Mouse (Mus musculus) forebrain, embryonic 12.5 days (tissue): Measurements from ENCODE around the gene Slc26a8. TPM values are rescaled to one million over a fixed set of nuclear protein-coding genes. Genes with fewer than 3 reads are reported as not detected.

Experiments
- ATAC-seq: fragments of 200-750 bp; cut with Nextera tagmentation; 2 replicates; pipeline ENCODE4 v1.8.0; 2017; ENCODE audit warnings: moderate TSS enrichment; ENCODE audit not compliant: low FRiP score
- H3K27ac ChIP-seq: fragments of 300-500 bp; sonication (generic); 2 replicates; pipeline ENCODE4 v1.5.1; 2016; ENCODE audit warnings: mild to moderate bottlenecking
- H3K27me3 ChIP-seq: fragments of 300-500 bp; sonication (generic); 2 replicates; pipeline ENCODE4 v1.6.1; 2016; ENCODE audit warnings: mild to moderate bottlenecking
- H3K36me3 ChIP-seq: fragments of 300-500 bp; sonication (generic); replicated peaks from 2 replicates; pipeline ENCODE4 v1.6.1; 2016; ENCODE audit warnings: mild to moderate bottlenecking
- H3K4me1 ChIP-seq: fragments of 300-500 bp; sonication (generic); 2 replicates; pipeline ENCODE4 v1.6.1; 2016
- H3K4me2 ChIP-seq: fragments of 300-500 bp; sonication (generic); 2 replicates; pipeline ENCODE4 v1.6.1; 2016; ENCODE audit warnings: mild to moderate bottlenecking, moderate library complexity
- H3K4me3 ChIP-seq: fragments of 300-500 bp; sonication (generic); replicated peaks from 2 replicates; pipeline ENCODE4 v1.5.1; 2016; ENCODE audit warnings: mild to moderate bottlenecking
- H3K9ac ChIP-seq: fragments of 300-500 bp; sonication (generic); 2 replicates; pipeline ENCODE4 v1.6.1; 2016; ENCODE audit warnings: mild to moderate bottlenecking
- H3K9me3 ChIP-seq: fragments of 300-500 bp; sonication (generic); 2 replicates; pipeline ENCODE4 v1.6.1; 2016
- WGBS: fragments of 180-500 bp; shearing (Covaris S2); methylation state at CpG from one replicate; pipeline ENCODE4 v1.1.7; 2016; 5-methylcytosine and 5-hydroxymethylcytosine counted together
- polyA plus RNA-seq: library from polyadenylated mRNA; unstranded; fragments of >200 nt; fragmentation: Nextera tagmentation; extraction: Ambion mirVana; gene quantifications from 2 replicates; pipeline ENCODE4 v1.2.1, GENCODE M21; 2016

Slc26a8 gene
- polyA plus RNA-seq, 1 experiment from 2014 or later: 0.80 TPM

DNA sequence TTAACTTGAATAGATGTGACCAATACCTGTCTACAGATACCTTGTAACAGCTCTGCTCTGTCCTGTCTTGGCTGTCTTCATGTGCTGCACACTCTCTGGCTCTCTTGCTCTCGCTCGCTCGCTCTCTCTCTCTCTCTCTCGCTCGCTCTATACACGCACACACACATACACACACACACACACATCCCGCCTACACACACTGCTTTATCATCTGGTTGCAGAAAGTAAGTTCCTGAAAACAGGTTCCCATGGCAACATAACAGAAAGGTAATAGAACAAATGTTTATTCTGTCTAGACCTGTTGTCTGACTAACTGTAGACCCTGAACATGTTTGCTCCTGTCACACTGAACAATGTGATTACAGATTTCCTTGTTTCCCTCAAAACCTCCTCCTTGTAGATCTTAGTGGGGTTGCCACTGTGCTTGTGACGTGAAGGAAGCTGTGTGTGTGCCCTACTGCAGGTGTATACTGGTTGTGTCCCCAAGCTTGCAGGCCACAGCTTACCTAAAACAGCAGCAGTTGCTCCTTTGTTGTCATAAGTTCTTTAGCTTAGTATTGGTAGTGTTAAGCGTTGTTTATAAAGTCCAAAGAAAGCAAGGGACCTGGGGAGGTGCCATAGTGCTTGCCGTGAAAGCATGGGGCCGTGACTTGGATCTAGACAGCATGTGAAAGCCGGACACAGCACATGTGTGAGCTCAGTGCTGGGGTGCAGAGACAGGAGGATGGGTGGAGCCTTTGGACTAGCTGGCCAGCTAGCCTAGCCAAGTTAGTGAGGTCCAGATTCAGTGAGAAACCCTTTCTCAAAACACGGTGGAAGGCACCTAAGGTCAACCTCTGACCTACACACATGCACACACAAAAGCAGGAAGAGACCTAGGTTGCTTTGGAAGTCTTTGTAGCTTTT is 7.5 kb upstream of the Slc26a8 start:
- 76% methylated on average over 13 of the region's 13 CpGs for WGBS
- no peaks in the 10 kb centered on the region for H3K27me3 ChIP-seq
- peaks cover 35% of the 10 kb centered on the region for H3K4me1 ChIP-seq
- no peak for ATAC-seq
- no peak overlapping the region for H3K4me2 ChIP-seq
- H3K9me3 ChIP-seq: no peaks in the 10 kb centered on the region
- H3K4me3 ChIP-seq: no peak overlapping the region
- H3K36me3 ChIP-seq: no peaks in the 10 kb centered on the region
- no peak overlapping the region for H3K27ac ChIP-seq
- no peak overlapping the region for H3K9ac ChIP-seq

DNA sequence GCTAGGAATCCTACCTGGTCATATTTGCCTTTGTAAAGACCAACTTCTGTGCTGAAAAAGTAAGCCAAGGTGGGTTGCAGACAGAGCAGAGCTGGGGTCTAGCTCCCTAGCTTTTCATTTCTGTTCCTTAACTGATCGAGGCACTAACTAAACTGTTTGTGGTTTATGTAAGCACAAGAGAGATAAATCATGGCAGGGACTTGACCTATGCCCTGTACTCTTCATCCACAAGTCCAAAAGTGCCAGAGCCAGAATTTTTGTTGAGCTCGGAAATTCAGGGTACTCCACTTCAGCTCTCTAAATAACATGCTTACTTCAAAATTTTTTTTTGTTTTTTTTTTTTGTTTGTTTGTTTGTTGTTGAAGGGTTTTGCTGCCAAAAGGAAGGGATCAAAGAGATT is 6.6 kb upstream of the Slc26a8 start:
- H3K9ac ChIP-seq: no peak overlapping the region
- WGBS: 74% methylated on average over 2 of the region's 2 CpGs
- no peaks in the 10 kb centered on the region for H3K36me3 ChIP-seq
- no peaks in the 10 kb centered on the region for H3K9me3 ChIP-seq
- H3K4me3 ChIP-seq: no peak overlapping the region
- no peak overlapping the region for H3K27ac ChIP-seq
- no peak for ATAC-seq
- H3K4me2 ChIP-seq: no peak overlapping the region
- peaks cover 36% of the 10 kb centered on the region for H3K4me1 ChIP-seq
- no peaks in the 10 kb centered on the region for H3K27me3 ChIP-seq

DNA sequence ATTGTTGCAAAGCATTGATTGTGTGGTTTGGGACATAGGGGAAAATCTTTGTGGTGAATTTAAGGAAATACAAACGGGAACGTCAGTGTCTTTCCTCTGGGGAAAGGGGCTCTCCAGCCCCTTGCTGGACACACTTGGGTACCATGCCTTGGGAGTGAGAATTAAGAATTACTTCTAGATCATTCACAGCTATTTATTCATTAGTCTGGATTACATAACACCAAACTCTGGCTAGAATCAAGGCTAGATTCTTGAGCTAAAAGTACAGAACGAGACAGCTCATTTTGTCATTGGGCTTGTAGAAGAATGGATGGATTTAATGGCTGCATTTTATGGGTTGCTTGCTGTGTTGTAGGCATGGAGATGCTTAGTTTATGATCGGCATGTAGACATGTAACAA is 4.8 kb upstream of the Slc26a8 start:
- H3K4me3 ChIP-seq: no peak overlapping the region

DNA sequence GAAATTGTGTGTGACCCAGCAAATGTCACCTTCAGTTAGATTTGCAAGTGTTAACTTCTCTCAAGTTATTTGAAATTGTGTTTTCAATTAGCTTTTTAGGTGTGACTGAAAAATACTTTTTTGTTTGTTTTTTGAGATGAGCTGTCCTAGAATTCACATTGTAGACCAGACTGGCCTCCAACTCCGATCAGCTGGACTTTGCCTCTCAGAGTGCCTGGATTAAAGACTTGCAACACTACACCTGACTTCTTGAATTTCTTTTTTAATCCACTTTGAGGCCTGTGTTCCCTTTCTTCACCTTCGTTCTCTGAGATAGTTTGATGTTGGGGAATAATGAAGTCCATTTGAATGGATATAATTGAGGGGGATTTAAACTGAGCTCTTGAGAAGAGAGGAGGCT is 4.0 kb upstream of the Slc26a8 start:
- no peaks in the 10 kb centered on the region for H3K36me3 ChIP-seq
- H3K27me3 ChIP-seq: peaks cover 11% of the 10 kb centered on the region
- H3K4me1 ChIP-seq: peaks cover 49% of the 10 kb centered on the region
- no peak for ATAC-seq
- H3K4me2 ChIP-seq: peak overlapping the region; percentile 71; the same call in 1 of the 2 replicates
- H3K9me3 ChIP-seq: no peaks in the 10 kb centered on the region
- no peak overlapping the region for H3K9ac ChIP-seq
- no peak overlapping the region for H3K4me3 ChIP-seq
- no peak overlapping the region for H3K27ac ChIP-seq
- 34% methylated on average over 2 of the region's 2 CpGs for WGBS

More for the DNA sequence above, 4.8 kb upstream of the Slc26a8 start:
- Histone ChIP-seq H3K4me1 (peaks cover 41% of the 10 kb centered on the region), H3K9ac (no peak overlapping the region), H3K27me3 (peaks cover 3% of the 10 kb centered on the region; the same call in 1 of the 2 replicates), H3K9me3 (no peaks in the 10 kb centered on the region), H3K36me3 (no peaks in the 10 kb centered on the region), H3K4me2 (no peak overlapping the region), H3K27ac (no peak overlapping the region)
- 85% methylated on average over 4 of the region's 4 CpGs for WGBS
- ATAC-seq: no peak

DNA sequence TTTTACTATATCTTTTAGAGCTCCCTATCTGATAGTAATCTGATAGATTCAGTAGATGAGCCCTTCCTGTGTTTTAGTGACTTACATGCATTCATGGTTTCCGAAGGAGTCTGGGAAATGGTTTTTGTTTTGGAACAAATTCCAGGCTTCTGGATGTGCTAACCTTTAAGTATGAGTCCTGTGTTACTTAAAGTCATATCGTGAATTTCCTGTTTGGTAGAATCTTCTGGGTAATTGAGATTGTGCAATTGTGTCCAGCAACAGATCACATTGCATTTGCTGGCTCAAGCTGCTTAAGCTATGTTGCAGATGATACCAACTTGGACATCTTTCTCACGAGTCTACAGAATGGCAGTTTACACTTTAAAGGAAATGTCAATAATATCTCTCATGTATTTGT is 3.1 kb upstream of the Slc26a8 start:
- H3K9ac ChIP-seq: peak overlapping the region; percentile 94
- ATAC-seq: no peak

DNA sequence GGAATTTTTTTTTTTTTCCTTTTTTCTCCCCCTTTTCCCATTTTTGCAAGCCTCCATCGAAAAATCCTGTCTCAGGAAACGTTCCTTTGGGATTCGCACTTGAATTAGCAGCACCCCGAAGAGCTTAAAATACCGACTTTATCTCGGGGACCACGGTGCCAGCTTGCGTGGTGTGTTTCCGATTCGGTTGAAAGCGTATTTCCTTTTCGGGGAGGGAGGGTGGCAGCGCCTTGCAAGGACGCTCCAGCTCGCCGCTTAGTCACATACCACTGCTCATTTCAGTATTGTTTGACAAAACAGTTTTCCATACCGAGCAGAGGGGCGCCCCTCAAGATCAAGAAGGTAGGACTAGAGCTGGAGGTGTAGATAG is 2.3 kb upstream of the Slc26a8 start:
- H3K9me3 ChIP-seq: no peaks in the 10 kb centered on the region
- peak overlapping the region; percentile 97 for H3K27ac ChIP-seq
- H3K4me1 ChIP-seq: peaks cover 39% of the 10 kb centered on the region
- no peak for ATAC-seq
- H3K27me3 ChIP-seq: peaks cover 18% of the 10 kb centered on the region
- no peaks in the 10 kb centered on the region for H3K36me3 ChIP-seq
- peak overlapping the region; percentile 71 for H3K4me2 ChIP-seq
- under 1% methylated on average over 18 of the region's 18 CpGs for WGBS
- H3K9ac ChIP-seq: peak overlapping the region; percentile 94
- H3K4me3 ChIP-seq: peak overlapping the region; percentile 97

More for the DNA sequence above, 3.1 kb upstream of the Slc26a8 start:
- 48% methylated on average over 3 of the region's 3 CpGs for WGBS
- Histone ChIP-seq H3K4me2 (peak overlapping the region; percentile 71), H3K27ac (no peak overlapping the region), H3K27me3 (peaks cover 18% of the 10 kb centered on the region), H3K4me3 (peak overlapping the region; percentile 97), H3K36me3 (no peaks in the 10 kb centered on the region), H3K9me3 (no peaks in the 10 kb centered on the region), H3K4me1 (peaks cover 46% of the 10 kb centered on the region)

DNA sequence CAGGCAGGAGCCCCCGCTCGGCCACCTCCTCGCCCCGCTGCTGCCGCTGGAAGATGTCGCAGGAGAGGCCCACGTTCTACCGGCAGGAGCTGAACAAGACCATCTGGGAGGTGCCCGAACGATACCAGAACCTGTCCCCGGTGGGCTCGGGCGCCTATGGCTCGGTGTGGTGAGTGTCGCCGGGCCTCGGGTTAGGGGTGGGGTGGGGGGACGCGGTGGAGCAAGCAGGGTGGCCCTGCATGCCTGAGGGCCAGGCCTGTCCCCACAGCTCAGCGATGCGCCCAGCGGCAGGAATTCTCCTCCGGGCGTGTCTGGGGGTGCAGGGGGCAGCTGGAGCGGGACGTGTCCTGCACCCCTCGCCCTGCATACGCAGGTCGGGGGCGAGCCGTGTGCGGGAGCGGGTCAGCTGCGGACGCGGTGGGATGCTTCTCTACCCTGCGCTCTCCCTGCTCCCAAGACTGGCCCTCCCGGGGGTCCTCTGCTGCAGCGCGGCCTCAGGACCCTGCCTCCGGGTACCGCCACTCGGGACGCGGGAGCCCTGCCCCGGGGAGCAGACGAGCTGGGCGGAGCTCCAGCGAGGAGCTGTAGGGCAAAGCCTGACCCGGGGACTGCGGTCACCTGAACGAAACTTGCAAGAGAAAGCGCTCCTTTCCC is 1.8 kb upstream of the Slc26a8 start:
- H3K4me1 ChIP-seq: peaks cover 35% of the 10 kb centered on the region
- peak overlapping the region; percentile 97 for H3K27ac ChIP-seq
- H3K27me3 ChIP-seq: peaks cover 18% of the 10 kb centered on the region
- WGBS: 0% methylated on average over 52 of the region's 53 CpGs
- peak; percentile 57 for ATAC-seq
- no peaks in the 10 kb centered on the region for H3K9me3 ChIP-seq
- H3K36me3 ChIP-seq: no peaks in the 10 kb centered on the region
- peak overlapping the region; percentile 71 for H3K4me2 ChIP-seq
- H3K9ac ChIP-seq: peak overlapping the region; percentile 94
- peak overlapping the region; percentile 97 for H3K4me3 ChIP-seq

DNA sequence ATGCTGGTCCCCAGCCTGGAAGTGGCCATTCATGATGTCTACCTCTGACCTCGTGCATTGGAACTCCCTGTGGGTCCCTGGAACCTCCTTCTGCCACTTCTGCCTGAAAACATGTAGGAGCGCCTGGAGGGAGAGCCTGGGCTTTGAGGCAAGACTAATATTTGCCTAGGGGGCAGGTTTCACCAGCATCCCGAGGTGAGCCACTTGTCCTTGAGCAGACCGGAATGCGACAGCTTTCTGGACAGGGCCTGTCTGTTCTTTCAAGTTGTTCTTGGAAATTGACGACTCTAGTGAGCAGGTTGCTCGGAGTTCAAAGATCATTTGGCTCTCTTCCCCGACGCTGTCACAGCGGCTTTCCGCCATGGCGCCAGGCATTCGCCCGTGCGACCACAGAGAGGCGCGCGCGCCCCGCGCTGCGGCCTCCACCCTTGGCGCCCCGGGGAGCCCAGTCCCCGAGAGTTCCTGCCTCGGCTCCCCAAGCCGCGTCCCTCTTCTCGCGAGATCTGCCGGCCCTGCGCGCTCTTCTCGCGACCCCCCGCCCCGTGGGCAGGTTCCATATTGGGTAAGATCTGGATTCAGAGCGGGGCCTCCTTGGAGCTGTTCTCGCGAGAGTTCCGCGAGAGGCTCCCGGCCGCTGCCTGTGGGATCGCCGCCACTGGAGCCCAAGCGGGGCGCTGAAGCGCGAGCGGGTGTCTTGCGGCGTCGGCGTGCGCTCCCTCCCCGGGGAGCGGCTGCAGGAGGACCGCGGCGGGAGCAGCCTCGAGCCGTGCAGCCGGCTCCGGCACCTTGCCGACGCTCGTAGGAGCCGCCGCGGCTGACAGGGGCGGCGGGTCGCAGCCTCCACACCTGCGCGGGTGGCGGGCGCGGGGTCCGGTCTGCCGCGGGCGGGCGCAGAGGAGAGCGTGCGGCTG is 998 bp upstream of the Slc26a8 start, which contains the start of gene Mapk14:
Gene Mapk14 (plus strand): TSS at position 554 of the 911 bp plus-strand sequence.
- peak within 1 kb of the TSS; percentile 97 for H3K27ac ChIP-seq
- H3K9ac ChIP-seq: peak within 1 kb of the TSS; percentile 94
- WGBS: under 1% methylated on average over 86 of the region's 86 CpGs
- peak within 1 kb of the TSS; percentile 97 for H3K4me3 ChIP-seq
- peak; percentile 97 for ATAC-seq
- no peaks in the 10 kb centered on the region for H3K9me3 ChIP-seq
- H3K4me2 ChIP-seq: peak within 1 kb of the TSS; percentile 78
- no peaks in the 10 kb centered on the region for H3K36me3 ChIP-seq
- peaks cover 18% of the 10 kb centered on the region for H3K27me3 ChIP-seq
- H3K4me1 ChIP-seq: peaks cover 28% of the 10 kb centered on the region

DNA sequence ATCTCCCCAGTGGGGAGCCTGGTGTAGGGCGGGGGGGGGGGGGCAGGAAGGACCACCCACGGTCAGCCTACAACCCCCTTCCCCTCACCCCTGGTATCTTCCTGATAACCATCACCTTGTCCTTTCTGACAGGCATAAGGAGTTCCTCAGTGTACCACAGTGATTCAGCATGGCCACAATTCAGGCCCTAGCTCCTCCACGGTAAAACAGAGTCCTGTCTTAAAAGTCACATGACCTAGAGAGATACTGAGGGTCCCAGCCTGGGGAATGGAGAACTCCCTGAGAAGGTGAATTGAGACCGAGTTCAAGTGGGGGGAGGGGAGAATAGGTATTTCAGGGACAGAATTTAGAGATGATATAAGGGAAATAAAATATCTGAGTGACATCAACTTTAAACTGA is 2.7 kb downstream of the Slc26a8 start:
- Histone ChIP-seq H3K9me3 (no peaks in the 10 kb centered on the region), H3K27ac (no peak overlapping the region), H3K36me3 (no peaks in the 10 kb centered on the region), H3K4me3 (no peak overlapping the region), H3K27me3 (peaks cover 18% of the 10 kb centered on the region), H3K9ac (no peak overlapping the region), H3K4me2 (no peak overlapping the region), H3K4me1 (peaks cover 20% of the 10 kb centered on the region)
- ATAC-seq: no peak
- WGBS: 44% methylated on average over 4 of the region's 4 CpGs

DNA sequence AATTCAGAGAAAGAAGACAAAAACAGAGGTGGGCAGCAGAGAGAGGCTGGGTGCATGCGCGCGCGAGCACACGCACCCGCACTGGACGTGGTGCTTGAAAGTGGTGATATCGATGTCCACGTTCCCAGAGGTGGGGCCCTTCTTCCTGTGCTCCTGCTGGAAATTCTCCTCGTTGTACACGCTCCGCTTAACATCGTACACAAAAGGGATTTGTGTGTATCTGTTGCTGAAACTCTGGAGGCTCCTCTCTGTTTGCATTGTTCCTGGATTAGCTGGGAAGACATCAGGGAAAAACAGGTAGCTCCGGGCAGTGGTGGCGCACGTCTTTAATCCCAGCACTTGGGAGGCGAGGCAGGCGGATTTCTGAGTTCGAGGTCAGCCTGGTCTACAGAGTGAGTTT is 5.4 kb downstream of the Slc26a8 start:
- H3K36me3 ChIP-seq: no peaks in the 10 kb centered on the region
- H3K27me3 ChIP-seq: peaks cover 13% of the 10 kb centered on the region
- peaks cover 12% of the 10 kb centered on the region for H3K4me1 ChIP-seq
- 40% methylated on average over 19 of the region's 19 CpGs for WGBS
- no peak overlapping the region for H3K9ac ChIP-seq
- ATAC-seq: no peak
- no peaks in the 10 kb centered on the region for H3K9me3 ChIP-seq
- H3K4me3 ChIP-seq: no peak overlapping the region
- H3K4me2 ChIP-seq: no peak overlapping the region
- no peak overlapping the region for H3K27ac ChIP-seq

DNA sequence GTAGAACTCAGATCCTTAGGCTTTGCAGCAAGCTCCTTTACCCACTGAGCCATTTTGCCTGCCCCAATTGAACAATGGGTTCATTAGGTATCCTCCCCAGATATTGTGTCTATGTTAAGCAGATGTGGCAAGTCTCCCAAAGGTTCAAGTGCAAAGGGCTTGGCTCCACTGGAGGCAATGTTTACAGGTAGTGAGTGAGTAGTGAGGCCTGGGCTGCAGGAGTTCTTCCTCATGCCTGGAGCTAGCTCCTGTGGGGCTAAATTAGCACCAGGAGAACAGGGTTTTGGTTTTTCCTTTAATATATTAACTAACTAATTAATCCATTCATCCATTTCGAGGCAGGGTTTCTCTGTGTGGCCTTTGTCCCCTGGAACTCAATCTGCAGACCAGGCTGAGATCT is 6.4 kb downstream of the Slc26a8 start:
- H3K4me1 ChIP-seq: peaks cover 6% of the 10 kb centered on the region; the same call in 1 of the 2 replicates
- H3K4me3 ChIP-seq: no peak overlapping the region
- H3K36me3 ChIP-seq: no peaks in the 10 kb centered on the region
- no peak overlapping the region for H3K27ac ChIP-seq
- peaks cover 6% of the 10 kb centered on the region; the same call in 1 of the 2 replicates for H3K27me3 ChIP-seq
- H3K4me2 ChIP-seq: no peak overlapping the region
- no peaks in the 10 kb centered on the region for H3K9me3 ChIP-seq
- ATAC-seq: no peak
- no peak overlapping the region for H3K9ac ChIP-seq
- 4% methylated on average over 1 of the region's 1 CpGs for WGBS
